Mouse (Mus musculus) left cerebral cortex, postnatal 14 days (tissue): ENCODE measurements at regions not wholly inside any gene's neighbourhood (a gene's known extent, or its start where the extent isn't known, plus 50 kb on each side); places are given as distances from the start of the nearest gene placed in this dataset.

Experiments used
- DNase-seq, 2 experiments: peaks; one replicate each; pipeline ENCODE4 v3.0.0; 2021 to 2022; ENCODE audit warnings: low spot score in 2 of 2, mixed read lengths in 1 of 2
- intact Hi-C: fragments of 180-260 bp; cut with DNase I; formaldehyde crosslinking; loops from one replicate; pipeline ENCODE4 v1.15.1; 2025

GRCm38 (mm10) chrX:60833456-60833855 is 59.8 kb downstream of the Sox3 start:
- intact Hi-C loops, result no loop called here

GRCm38 (mm10) chrX:60831330-60832027 is 61.8 kb downstream of the Sox3 start:
- intact Hi-C loops, result no loop called here
- no peak for DNase-seq

More at GRCm38 (mm10) chrX:60833456-60833855, 59.8 kb downstream of the Sox3 start:
- DNase-seq, result no peak

- intact Hi-C loops, result no loop called here
- DNase-seq, result peak; percentile 39 to 41
These were observed 67.8 kb downstream of the Sox3 start for GRCm38 (mm10) chrX:60825181-60826080.

GRCm38 (mm10) chrX:60798567-60798966 is 94.7 kb downstream of the Sox3 start:
- no peak for DNase-seq
- intact Hi-C loops, result no loop called here

- intact Hi-C loops, result no loop called here
These were observed 112.5 kb downstream of the Sox3 start for GRCm38 (mm10) chrX:60780766-60781165.

GRCm38 (mm10) chrX:60780161-60780560 is 113.1 kb downstream of the Sox3 start:
- DNase-seq, result peak in 1 of 2 experiments; percentile 2
- intact Hi-C loops, result no loop called here

More at GRCm38 (mm10) chrX:60780766-60781165, 112.5 kb downstream of the Sox3 start:
- DNase-seq, result no peak

GRCm38 (mm10) chrX:60773645-60774044 is 119.6 kb downstream of the Sox3 start:
- no peak for DNase-seq
- intact Hi-C loops, result no loop called here

GRCm38 (mm10) chrX:60772439-60772838 is 120.8 kb downstream of the Sox3 start:
- intact Hi-C loops, result no loop called here
- no peak for DNase-seq

- intact Hi-C loops, result no loop called here
- no peak for DNase-seq
These were observed 142.8 kb downstream of the Sox3 start for GRCm38 (mm10) chrX:60750456-60750855.

GRCm38 (mm10) chrX:60743971-60744370 is 149.3 kb downstream of the Sox3 start:
- DNase-seq, result no peak

GRCm38 (mm10) chrX:60743020-60743707 is 150.1 kb downstream of the Sox3 start:
- peak in 1 of 2 experiments; percentile 3 for DNase-seq

More at GRCm38 (mm10) chrX:60743971-60744370, 149.3 kb downstream of the Sox3 start:
- intact Hi-C loops, result no loop called here

GRCm38 (mm10) chrX:60719428-60720151 is 127.1 kb upstream of the Atp11c start:
- DNase-seq, result no peak
- intact Hi-C loops, result no loop called here

More at GRCm38 (mm10) chrX:60743020-60743707, 150.1 kb downstream of the Sox3 start:
- intact Hi-C loops, result no loop called here

GRCm38 (mm10) chrX:60718794-60719193 is 126.3 kb upstream of the Atp11c start:
- DNase-seq, result no peak
- intact Hi-C loops, result no loop called here

GRCm38 (mm10) chrX:60718156-60718769 is 125.8 kb upstream of the Atp11c start:
- DNase-seq, result no peak
- intact Hi-C loops, result no loop called here

- intact Hi-C loops, result no loop called here
- DNase-seq, result no peak
These were observed 88.7 kb upstream of the Atp11c start for GRCm38 (mm10) chrX:60681036-60681706.

GRCm38 (mm10) chrX:60644726-60645318 is 52.3 kb upstream of the Atp11c start:
- intact Hi-C loops, result no loop called here
- no peak for DNase-seq
